Mouse (Mus musculus): Measurements from ENCODE around the gene Gna13. TPM values are rescaled to one million over a fixed set of nuclear protein-coding genes. Genes with fewer than 3 reads are reported as not detected.

Gene Gna13
- total RNA-seq, 2 experiments from 2014 or later = 38.5 to 40.6 TPM

DNA sequence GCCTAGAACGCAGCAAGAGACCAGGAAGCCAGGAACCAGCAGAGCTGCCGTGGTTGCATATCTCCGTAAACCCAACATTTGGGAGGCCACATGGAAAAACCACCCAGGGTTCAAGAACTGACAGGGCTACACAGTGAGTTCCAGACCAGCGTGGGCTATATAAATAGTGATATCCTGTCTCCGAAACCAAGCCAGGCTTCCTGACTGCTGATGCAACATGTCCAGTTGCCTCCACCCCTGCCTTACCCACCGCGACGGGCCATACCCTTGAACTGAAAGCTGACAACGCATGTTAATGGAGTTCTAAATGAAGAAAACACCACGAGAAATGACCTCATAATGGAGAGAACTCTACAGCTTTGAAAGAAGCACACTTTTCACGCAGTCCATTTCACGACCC lies 14.2 kb upstream of the Gna13 start:
- ATAC-seq (replicated peaks; ENCODE audit: poor library complexity, severe bottlenecking) = peak; percentile 60

DNA sequence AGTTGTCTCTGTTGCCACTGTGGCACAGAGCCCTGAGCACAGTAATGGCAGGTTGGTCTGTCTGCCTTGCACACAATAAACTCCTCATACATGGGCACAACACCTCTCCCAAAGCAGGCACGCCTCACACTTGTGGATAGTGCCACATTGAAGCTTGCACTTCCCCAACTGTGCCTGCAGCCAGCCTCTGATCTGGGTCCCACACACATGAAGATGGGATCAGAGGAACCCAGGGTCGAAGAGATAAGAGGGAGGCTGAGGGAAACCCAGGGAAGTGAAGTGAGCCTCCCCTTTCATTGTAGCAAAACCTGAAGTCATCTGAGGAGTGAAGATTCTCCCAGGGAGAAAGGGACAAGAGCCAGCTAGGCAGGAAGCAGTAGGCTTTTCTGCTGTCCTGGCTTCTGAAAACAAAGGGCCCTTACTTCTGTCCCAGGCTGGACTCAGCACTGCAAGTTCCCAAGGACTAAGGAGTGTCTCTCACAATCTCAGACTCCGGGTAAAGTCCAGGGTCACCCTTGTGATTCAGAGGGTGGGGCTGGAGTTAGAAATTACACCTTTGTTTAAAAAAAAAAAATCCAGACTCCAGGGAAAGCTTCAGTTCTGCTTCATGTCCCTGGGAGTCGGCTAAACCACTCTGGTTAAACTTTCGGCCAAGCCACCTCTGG lies 12.8 kb upstream of the Gna13 start:
- ATAC-seq (replicated peaks; ENCODE audit: poor library complexity, severe bottlenecking) = 0 out of 2 replicates have a peak, but pooled peaks have one; percentile 8

DNA sequence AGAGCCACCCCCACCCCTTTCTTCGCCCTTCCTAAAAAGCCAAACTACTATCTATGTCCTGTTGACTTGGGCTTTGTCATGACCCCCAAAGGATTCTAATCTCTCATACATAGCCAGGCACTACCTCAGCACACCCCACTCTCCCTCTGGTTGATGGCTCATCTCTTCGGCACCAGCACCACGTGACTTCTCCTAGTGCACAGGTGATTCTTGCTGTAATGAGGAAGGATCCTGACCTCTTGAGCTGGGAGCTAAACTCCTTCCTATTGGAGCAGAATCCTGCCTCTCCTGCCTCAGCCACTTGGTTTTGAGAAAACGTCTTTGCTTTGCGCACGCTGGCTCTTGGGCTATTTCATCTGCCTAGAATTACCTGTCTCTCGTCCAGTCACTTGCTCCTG lies 12.3 kb upstream of the Gna13 start:
- no peak for ATAC-seq (replicated peaks; ENCODE audit: poor library complexity, severe bottlenecking)

DNA sequence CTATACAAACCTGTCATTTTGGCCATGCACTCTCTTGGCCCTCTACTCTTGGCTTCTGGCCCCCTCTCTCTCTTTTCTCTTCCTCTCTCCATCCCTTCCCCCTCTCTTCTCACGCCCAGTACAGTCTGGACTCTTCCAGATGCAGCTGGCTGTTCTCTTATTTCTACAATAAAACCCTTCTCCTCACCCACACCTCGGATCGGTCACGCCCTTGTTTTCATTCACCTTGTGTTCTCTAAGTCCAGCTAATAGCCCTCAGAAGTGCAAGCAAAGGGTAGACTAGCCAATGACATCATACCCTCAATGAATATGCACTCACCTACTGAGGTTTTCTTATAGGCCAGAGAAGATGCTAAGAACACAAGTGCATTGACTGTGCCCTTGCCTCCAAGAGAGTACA lies 11.1 kb upstream of the Gna13 start:
- no peak for ATAC-seq (replicated peaks; ENCODE audit: poor library complexity, severe bottlenecking)

DNA sequence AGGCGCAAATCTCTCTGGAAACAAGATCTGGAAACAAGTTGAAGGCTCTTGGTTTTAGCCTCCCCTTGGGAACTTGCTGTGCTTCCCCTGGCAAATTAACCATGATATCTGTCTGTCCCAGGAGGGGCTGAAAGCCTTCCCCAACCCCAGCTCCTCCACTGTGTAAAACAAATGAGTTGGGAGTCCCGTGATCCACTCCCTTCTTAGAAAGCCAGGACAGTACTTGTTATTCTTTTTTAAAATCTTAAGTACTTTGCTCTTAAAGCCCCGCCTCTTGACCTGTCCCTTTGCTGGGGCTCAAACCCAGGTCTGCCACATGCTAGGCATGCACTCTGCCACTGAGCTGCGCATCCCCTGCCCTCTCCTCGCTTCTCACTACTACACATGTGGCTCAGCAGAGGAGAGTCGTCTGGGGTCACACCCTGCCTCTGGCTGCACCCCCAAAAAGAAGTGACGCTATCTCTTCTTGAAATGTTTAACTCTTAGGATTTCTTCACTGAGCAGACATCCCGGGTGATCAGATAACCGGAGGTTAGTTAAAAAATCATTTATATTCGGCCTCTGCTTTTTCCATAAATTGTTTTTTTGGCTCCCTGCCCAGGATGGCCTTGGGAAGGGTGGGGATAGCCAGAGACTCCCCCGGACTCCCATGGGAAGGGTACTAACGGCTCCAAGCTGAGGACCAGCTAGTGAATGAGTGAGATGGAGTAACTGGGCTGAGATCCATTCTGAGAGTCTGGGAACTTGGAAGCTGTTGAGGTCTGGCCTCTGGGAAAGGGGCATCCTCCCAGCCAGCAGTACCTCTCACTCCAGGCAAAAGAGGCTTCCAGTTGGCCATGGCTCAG lies 9.0 kb upstream of the Gna13 start:
- ATAC-seq (replicated peaks; ENCODE audit: poor library complexity, severe bottlenecking) = no peak

DNA sequence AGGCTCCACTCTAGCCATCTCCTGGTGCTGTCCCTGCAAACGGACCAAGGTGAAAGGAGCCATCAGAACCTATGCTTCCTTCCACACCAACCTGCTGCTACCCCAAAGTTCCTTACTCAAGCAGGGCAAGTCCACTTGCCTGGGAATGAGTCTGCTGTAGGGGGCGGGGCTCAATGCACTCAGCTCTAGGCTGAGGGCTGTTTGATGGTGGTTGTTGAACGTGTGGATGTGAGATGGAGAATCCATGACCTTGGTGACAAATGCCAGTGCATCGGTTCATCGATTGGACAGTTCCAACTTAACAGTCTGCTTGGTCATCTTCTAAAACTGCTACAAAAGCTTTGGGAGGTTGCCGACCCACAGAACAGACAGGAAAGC lies 8.4 kb upstream of the Gna13 start:
- ATAC-seq (replicated peaks; ENCODE audit: poor library complexity, severe bottlenecking) = no peak

GRCm38 (mm10) chr11:109355771-109356388 lies 6.8 kb upstream of the Gna13 start:
- ATAC-seq (replicated peaks; ENCODE audit: poor library complexity, severe bottlenecking) = no peak

GRCm38 (mm10) chr11:109357171-109357570 lies 5.5 kb upstream of the Gna13 start:
- ATAC-seq (replicated peaks; ENCODE audit: poor library complexity, severe bottlenecking) = no peak

DNA sequence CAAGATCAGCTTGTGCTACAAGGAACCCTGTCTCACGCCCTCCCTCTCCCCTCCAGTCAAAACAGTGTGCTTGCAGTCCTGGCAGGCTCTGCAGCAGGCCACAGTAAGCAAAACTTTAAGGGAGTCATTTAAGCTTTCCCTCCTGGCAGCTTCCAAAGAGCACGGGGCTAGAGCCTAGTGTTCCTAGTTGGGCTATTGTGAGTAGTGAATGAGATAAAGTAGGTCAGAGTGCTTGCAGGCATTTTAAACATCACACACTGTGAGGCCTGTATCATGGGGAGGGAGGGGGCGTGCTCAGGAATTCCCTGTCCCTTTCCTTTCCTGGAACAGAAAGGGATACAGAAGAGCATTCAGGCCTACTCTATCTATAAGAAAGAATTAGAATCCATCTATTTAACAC lies 4.1 kb upstream of the Gna13 start:
- no peak for ATAC-seq (replicated peaks; ENCODE audit: poor library complexity, severe bottlenecking)

- ATAC-seq (replicated peaks; ENCODE audit: poor library complexity, severe bottlenecking) = no peak
These were observed 3.4 kb upstream of the Gna13 start for GRCm38 (mm10) chr11:109359043-109359752.

- no peak for ATAC-seq (replicated peaks; ENCODE audit: poor library complexity, severe bottlenecking)
These were observed 2.5 kb upstream of the Gna13 start for GRCm38 (mm10) chr11:109360102-109360501.

DNA sequence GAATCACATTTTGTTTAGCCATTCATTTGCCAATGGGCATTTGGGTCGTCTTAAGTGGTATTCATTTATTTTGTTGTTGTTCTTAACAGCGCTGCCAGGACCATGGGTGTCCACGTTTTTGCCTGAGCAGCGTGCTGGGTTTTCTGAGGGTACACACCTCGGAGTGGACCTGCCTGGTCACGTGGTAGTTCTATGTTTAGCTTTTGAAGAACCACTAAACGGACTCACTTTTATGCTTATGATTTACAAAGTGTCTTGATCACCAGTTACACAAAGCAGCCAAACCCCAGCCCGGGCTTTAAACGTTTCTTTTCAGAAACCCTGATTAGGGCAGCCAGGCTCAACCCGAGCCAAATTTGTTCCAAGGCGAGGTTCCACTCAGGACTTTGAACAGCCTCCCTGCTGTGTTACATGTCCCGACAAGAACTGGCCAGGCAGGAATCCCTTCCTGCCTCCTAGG lies 2.0 kb upstream of the Gna13 start:
- no peak for ATAC-seq (replicated peaks; ENCODE audit: poor library complexity, severe bottlenecking)

GRCm38 (mm10) chr11:109361241-109361630 lies 1.4 kb upstream of the Gna13 start:
- no peak for ATAC-seq (replicated peaks; ENCODE audit: poor library complexity, severe bottlenecking)

DNA sequence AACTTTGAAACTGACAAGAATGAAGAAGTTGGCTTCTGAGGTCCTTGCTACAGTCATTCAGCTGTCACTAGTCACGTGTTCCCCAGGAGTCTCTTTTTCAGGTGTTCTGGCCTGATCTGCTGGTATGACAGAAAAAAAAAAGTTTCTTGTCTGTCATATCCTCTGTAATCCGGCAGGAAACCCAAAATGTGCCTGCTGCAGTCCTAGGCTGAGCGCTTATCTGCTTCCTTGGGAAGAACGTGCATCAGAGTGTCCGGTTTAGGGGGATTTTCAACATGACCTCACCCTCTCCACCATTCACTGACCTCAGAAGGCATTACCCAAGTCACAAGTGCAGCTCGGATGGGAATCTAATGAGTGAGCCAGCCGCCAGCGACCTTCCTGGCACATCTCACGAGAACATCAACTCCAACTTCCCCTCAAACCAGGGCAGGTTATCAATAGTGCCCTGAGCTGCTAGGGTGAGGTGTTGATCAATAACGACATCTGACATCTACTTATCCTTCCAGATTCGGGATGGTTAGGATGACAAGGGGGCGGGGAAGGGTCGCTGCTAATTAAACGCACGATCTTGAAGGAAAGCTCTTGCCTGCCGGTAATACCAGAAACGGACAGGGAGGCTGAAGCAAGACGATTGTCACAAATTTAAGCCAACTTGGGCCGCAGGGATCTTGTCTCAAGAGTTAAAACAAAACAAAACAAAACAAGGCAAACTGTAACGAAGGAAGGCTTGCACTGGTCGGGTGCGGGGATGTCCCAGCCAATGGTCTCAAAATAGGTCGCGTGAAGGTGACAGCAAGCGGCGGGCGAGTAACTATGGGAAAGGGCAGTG lies 784 bp upstream of the Gna13 start:
- peak; percentile 43 for ATAC-seq (replicated peaks; ENCODE audit: poor library complexity, severe bottlenecking)

DNA sequence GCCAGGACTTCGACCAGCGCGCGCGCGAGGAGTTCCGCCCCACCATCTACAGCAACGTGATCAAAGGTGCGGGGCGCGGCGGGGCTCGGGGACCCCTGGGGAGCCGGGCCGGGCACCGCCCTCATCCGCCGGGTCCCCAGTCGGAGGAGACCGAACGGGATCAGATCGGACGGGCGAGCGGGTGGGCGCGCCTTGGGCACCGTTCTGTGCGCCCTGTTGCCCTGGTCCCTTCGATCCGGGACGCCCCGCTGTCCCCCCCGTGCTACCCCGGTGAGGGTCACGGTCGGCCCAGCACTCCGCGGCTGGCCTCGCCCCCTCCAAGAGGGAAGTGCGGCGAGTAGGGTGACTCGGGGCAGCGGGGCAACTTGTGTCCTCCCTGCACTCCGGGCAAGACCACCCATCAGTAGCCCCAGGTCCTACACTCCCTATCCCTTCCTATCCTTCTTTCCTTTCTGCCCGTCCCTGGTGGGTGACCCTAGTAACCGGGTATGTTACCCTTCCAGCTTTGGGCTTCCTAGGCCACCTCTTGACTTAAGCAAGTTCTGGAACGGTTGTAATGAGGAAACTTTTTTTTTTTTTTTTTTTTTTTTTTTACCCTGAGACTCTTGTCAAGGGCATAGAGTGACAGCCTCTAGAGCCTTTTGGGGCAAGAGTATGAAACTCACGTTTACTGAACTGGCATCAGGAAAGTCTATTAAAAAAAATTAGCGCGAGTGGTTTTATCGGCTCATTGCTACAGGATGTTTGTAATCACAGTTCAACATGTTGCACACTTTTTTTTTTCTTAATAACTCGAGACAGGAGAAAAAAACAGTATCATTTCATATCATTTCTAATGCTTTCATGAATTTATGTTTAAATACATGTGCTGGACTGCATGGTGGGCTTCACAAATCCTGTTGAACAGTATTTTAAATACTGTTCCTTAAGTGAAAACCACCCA lies 831 bp downstream of the Gna13 start:
- ATAC-seq (replicated peaks; ENCODE audit: poor library complexity, severe bottlenecking) = peak; percentile 24

DNA sequence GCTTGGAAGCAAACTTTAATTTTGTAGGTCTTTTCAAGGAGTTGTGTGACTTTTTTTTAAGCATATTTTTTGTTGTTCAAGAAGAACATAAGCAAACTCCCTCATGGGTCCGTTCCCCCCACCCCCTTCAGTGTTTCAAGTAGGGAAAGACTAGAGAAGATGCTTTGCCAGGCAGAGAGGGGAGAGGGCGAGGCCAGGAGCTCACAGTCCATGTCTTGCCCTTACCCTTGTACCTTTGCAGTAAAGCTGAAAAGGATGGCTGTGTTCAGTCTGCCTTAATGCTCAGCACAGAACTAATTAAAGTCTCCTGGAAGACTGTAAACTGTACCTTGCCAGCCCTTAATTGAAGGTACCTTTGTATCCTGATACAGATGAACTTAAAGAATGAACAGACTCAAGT lies 1.7 kb downstream of the Gna13 start:
- no peak for ATAC-seq (replicated peaks; ENCODE audit: poor library complexity, severe bottlenecking)

DNA sequence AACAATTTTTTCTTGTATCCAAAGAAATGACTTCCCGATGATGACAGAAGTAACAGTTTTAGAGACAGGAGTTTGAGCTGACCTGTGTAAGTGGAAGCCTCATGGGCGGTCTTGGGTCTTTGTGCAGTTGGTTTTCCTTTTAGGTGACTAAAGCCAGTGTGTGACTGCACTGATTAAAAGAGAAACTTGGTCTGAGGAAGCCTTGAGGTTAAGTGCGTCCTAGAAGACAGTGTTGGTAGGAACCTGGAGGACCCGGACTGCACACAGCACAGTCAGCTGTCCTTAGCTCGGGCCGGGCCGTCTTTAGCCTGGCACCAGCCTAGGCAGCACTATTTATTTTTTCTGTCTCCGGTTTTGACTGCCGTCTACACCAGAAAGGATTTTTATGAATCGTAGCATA lies 2.2 kb downstream of the Gna13 start:
- ATAC-seq (replicated peaks; ENCODE audit: poor library complexity, severe bottlenecking) = no peak

- ATAC-seq (replicated peaks; ENCODE audit: poor library complexity, severe bottlenecking) = no peak
These were observed 3.2 kb downstream of the Gna13 start for GRCm38 (mm10) chr11:109365818-109366217.

Data from granulocyte monocyte progenitor cell, adult 5-6 weeks (primary cell).